Mouse (Mus musculus) E14TG2a.4 (cell line): Measurements from ENCODE around the gene AC124502.3.

Source experiments
- CTCF ChIP-seq: conservative IDR thresholded peaks from 2 replicates; pipeline ENCODE4 v1.5.1; 2014; ENCODE audit warnings: low read length
- NANOG ChIP-seq: IDR thresholded peaks from 2 replicates; pipeline ENCODE4 v1.6.1; 2014; ENCODE audit warnings: borderline replicate concordance, low read length, mixed read lengths
- POU5F1 ChIP-seq: IDR thresholded peaks from 2 replicates; pipeline ENCODE4 v1.6.1; 2014; ENCODE audit warnings: low read length, borderline replicate concordance

DNA sequence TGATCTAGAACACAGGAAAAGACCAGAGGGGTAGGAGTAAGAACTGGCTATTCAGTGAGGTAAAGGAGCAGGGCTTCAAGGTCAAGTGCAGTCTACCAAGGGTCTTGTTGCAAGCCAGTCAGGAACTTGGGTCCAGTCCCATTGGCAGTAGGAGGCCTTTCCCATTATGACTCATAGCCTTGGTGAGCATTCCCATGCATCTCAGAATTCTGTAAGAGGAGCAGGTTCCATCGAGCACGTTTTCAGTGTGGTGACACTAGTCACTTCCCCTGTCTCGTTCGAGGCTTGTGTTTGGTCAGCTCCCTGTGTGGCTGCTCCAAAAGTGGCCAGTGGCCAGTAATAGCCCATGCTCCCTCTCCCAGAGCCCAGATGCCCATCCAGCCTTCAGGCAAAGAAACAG, 6.8 kb downstream of the AC124502.3 start:
- TF ChIP-seq CTCF (no peak), NANOG (no peak), POU5F1 (no peak)
